Mouse (Mus musculus) heart, postnatal 0 days (tissue): ENCODE data around the gene Lefty1. TPM values are rescaled to one million over a fixed set of nuclear protein-coding genes. Genes with fewer than 3 reads are reported as not detected.

ENCODE experiments used
- ATAC-seq: fragments of 200-750 bp; cut with Nextera tagmentation; 2 replicates; pipeline ENCODE4 v1.8.0; 2017; ENCODE audit warnings: low read depth, moderate number of reproducible peaks, moderate library complexity; ENCODE audit not compliant: insufficient read depth
- DNase-seq: peaks from one replicate; pipeline ENCODE4 v3.0.0-alpha.2; 2016; ENCODE audit warnings: low spot score
- H3K27ac ChIP-seq: fragments of 300-500 bp; sonication (generic); 2 replicates; pipeline ENCODE4 v1.5.1; 2014; ENCODE audit warnings: low read depth, mild to moderate bottlenecking
- H3K27me3 ChIP-seq: fragments of 300-500 bp; sonication (generic); 2 replicates; pipeline ENCODE4 v1.6.1; 2014; ENCODE audit warnings: low read length, mixed read lengths; ENCODE audit not compliant: control insufficient read depth, insufficient read depth
- H3K36me3 ChIP-seq: fragments of 300-500 bp; sonication (generic); replicated peaks from 2 replicates; pipeline ENCODE4 v1.6.1; 2014; ENCODE audit warnings: low read length, mixed read lengths; ENCODE audit not compliant: control insufficient read depth, insufficient read depth
- H3K4me1 ChIP-seq: fragments of 300-500 bp; sonication (generic); 2 replicates; pipeline ENCODE4 v1.6.1; 2014; ENCODE audit warnings: antibody characterized with exemption; ENCODE audit not compliant: control insufficient read depth, insufficient read depth
- H3K4me2 ChIP-seq: fragments of 300-500 bp; sonication (generic); 2 replicates; pipeline ENCODE4 v1.6.1; 2014; ENCODE audit warnings: low read depth, mild to moderate bottlenecking, low read length, moderate library complexity
- H3K4me3 ChIP-seq: fragments of 300-500 bp; sonication (generic); 2 replicates; pipeline ENCODE4 v1.5.1; 2014; ENCODE audit warnings: low read depth, low read length
- H3K9ac ChIP-seq: fragments of 300-500 bp; sonication (generic); replicated peaks from 2 replicates; pipeline ENCODE4 v1.6.1; 2014; ENCODE audit warnings: low read depth, low read length, mixed read lengths
- H3K9me3 ChIP-seq: fragments of 300-500 bp; sonication (generic); replicated peaks from 2 replicates; pipeline ENCODE4 v1.6.1; 2016; ENCODE audit warnings: low read length; ENCODE audit not compliant: control insufficient read depth
- CTCF ChIP-seq: IDR thresholded peaks from 2 replicates; pipeline ENCODE4 v1.5.1; 2016; ENCODE audit warnings: antibody characterized with exemption, control low read depth, low read depth
- EP300 ChIP-seq: IDR thresholded peaks from 2 replicates; pipeline ENCODE4 v1.6.1; 2016; ENCODE audit warnings: antibody characterized with exemption, low read depth
- WGBS: fragments of 180-500 bp; shearing (Covaris S2); extraction: QIAGEN DNeasy Blood & Tissue Kit; methylation state at CpG from one replicate; pipeline ENCODE4 v1.1.7; 2014; 5-methylcytosine and 5-hydroxymethylcytosine counted together
- polyA plus RNA-seq: library from polyadenylated mRNA; unstranded; fragments of >200 nt; fragmentation: Nextera tagmentation; extraction: Ambion mirVana; gene quantifications from 2 replicates; pipeline ENCODE4 v1.2.1, GENCODE M21; 2015
- total RNA-seq: library from RNA; depleted of rRNA; stranded (reverse); fragments of >200 nt; gene quantifications from 2 replicates; pipeline ENCODE4 v1.2.3, GENCODE M21; 2014; ENCODE audit warnings: low replicate concordance

The Lefty1 gene
- total and polyA plus RNA-seq, 2 experiments from 2014 or later: 1.3 to 1.6 TPM

DNA sequence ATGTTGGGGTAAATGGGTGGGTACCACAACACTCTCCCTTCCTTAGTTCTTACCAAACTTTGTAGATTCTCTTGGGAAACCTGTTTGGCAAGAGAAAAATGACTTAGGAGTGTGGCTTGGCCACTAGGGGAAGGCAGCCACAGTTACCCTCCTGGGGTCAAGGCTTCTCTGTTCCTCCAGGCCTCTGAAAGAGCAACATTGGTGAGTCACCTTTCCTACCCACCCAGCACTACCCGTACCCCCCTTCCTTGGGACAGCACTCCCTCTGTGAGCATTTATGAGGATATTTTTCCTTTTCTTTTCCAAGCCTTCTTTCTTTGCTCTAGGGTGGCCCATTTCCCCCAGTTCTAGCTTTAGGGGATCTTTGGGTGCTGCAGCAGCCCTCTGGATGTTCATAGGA is 9.1 kb downstream of the Lefty1 start:
- no peak for DNase-seq
- H3K9ac ChIP-seq: no peak overlapping the region
- H3K4me2 ChIP-seq: no peak overlapping the region; the same call in 1 of the 2 replicates
- no peak overlapping the region for H3K4me3 ChIP-seq
- 79% methylated on average over 1 of the region's 1 CpGs for WGBS
- peaks cover 23% of the 10 kb centered on the region for H3K4me1 ChIP-seq
- no peak for ATAC-seq
- no peaks in the 10 kb centered on the region for H3K27me3 ChIP-seq
- no peak for TF ChIP-seq EP300
- TF ChIP-seq CTCF: no peak
- peaks cover 23% of the 10 kb centered on the region for H3K36me3 ChIP-seq
- H3K9me3 ChIP-seq: no peaks in the 10 kb centered on the region
- H3K27ac ChIP-seq: 0 out of 2 replicates have a peak overlapping the region, but pooled peaks have one; percentile 0

DNA sequence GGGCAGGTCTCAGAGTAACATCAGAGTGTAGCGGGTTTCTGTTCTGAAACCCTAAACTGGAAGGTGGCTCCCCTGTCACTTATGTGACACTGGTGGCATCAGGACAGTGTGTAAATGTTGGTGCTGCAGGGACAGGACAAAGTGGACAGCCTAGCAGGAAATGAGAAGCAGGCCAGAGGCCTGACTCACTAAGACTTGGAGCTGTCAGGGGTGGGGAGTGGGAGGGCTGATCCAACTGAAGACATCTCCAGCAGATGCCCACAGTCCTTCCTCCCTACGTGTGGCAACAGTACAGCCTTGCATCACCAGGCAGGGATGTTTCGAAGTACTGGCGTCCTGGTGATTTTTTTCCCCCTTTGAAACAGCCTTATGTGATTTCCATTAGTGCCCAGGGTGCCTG is 9.7 kb downstream of the Lefty1 start:
- Histone ChIP-seq H3K27me3 (no peaks in the 10 kb centered on the region), H3K9me3 (no peaks in the 10 kb centered on the region), H3K36me3 (peaks cover 30% of the 10 kb centered on the region), H3K27ac (no peak overlapping the region; the same call in 1 of the 2 replicates), H3K4me3 (no peak overlapping the region), H3K4me2 (no peak overlapping the region), H3K9ac (no peak overlapping the region), H3K4me1 (peaks cover 23% of the 10 kb centered on the region)
- WGBS: 78% methylated on average over 4 of the region's 4 CpGs
- TF ChIP-seq CTCF (no peak), EP300 (no peak)
- no peak for DNase-seq
- no peak for ATAC-seq

DNA sequence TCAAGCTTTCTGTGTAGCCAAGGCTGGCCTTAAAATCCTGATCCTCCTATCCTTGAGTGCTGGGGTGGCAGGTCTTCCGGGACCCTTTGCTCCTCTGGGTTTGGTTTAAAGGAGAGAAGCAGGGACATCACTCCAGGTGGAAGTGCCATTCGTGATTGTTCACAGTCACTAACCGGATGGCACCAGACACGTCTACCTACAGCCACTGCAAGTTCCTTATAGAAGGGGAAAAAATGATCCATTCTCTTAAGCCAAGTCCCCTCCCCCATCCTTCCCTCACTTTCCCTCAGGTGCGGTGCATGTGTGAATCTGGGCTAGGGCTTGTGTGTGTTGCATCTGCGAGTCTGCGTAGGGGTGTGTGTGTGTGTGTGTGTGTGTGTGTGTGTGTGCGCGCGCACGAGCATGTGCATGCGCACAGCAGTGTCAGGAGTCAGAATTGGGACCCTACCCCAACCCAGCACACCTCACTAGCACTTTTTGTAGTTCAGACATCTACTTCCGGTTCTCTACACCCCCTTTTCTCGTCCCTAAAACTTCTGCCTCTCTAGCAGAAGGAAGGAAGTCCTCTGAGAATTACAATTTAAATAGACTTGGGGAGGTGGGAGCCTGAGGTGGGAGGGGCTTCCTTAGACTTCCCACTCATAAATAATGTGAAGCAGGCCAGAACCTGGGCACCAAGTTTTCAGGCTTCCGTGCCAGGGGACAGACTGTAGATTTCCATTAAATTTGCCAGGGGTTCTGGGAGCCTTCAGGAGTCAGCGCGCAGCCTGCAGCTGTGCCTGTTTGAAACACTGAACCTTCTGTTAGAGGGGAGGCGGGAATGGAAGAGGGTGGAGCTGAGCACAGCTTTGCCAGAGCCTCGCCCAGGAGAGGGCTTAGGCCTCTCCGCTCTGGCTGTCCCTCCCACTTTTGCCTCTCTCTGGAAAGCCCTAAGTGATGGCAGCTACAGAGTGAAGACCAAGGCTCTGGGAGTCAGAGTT is 10.5 kb downstream of the Lefty1 start:
- Histone ChIP-seq H3K27me3 (no peaks in the 10 kb centered on the region), H3K9me3 (no peaks in the 10 kb centered on the region), H3K27ac (peak overlapping the region; percentile 1; the same call in 1 of the 2 replicates), H3K36me3 (peaks cover 34% of the 10 kb centered on the region), H3K4me3 (no peak overlapping the region), H3K9ac (no peak overlapping the region), H3K4me2 (peak overlapping the region; percentile 34; the same call in 1 of the 2 replicates), H3K4me1 (peaks cover 23% of the 10 kb centered on the region)
- DNase-seq (peak; percentile 76), ATAC-seq (peak; percentile 52)
- 40% methylated on average over 20 of the region's 20 CpGs for WGBS
- TF ChIP-seq CTCF (no peak), EP300 (no peak)

DNA sequence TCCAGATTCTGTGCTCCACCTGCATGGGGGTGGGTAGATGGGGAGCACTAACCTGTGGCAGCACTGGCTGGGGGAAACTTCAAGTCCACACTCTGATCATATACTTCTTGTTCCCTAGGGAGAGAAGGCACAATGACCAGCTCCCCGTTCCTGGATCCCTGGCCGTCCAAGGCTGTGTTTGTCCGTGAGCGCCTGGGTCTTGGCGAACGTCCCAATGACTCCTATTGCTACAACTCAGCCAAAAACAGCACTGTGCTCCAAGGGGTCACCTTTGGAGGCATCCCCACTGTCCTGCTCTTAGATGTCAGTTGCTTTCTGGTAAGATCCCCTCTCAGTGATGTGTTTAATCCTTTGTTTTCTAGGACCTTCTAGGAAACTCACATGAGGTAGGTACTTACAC is 11.6 kb downstream of the Lefty1 start:
- ATAC-seq (no peak), DNase-seq (no peak)
- no peaks in the 10 kb centered on the region for H3K9me3 ChIP-seq
- H3K27ac ChIP-seq: no peak overlapping the region
- no peak overlapping the region for H3K4me3 ChIP-seq
- no peaks in the 10 kb centered on the region for H3K27me3 ChIP-seq
- H3K36me3 ChIP-seq: peaks cover 38% of the 10 kb centered on the region
- H3K4me2 ChIP-seq: no peak overlapping the region
- peaks cover 23% of the 10 kb centered on the region for H3K4me1 ChIP-seq
- 52% methylated on average over 6 of the region's 6 CpGs for WGBS
- no peak for TF ChIP-seq EP300
- TF ChIP-seq CTCF: no peak
- no peak overlapping the region for H3K9ac ChIP-seq

DNA sequence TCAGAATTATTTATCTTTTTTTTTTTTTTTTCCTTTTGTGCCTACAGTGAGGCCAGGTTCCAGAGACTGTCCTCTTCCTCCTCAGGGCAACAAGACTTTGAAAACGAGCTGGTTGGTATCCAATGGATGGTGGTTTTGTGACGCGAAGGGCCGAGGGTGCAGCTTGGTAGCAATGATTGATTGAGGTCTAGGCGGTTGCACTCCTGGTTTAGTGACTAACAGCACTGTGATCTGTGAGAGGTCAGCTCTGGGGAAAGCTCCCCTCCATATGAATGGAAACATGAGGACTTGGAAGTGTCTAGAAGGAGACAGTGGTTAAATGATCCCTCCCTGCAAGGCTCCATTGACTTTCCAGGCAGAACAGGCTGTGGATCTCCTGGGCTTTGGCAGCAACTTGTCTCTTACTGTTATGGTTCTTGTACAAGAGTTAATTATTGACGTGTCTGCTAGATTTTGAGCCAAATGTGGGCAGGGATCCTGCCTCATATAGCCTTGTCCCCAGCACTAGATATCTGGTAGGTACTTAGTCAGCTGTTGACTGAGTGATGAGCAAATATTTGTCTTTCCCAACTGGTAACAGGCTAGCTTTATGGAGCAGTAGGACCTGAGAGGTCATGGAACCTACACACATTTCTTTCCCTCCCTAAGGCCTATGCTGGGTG is 17.4 kb downstream of the Lefty1 start:
- DNase-seq: no peak
- no peak for ATAC-seq
- no peak overlapping the region for H3K4me2 ChIP-seq
- TF ChIP-seq EP300 (no peak), CTCF (no peak)
- peaks cover 77% of the 10 kb centered on the region for H3K36me3 ChIP-seq
- H3K4me1 ChIP-seq: no peaks in the 10 kb centered on the region
- H3K27me3 ChIP-seq: no peaks in the 10 kb centered on the region
- H3K9me3 ChIP-seq: no peaks in the 10 kb centered on the region
- no peak overlapping the region for H3K27ac ChIP-seq
- no peak overlapping the region for H3K9ac ChIP-seq
- 85% methylated on average over 6 of the region's 6 CpGs for whole genome bisulfite sequencing
- no peak overlapping the region for H3K4me3 ChIP-seq
